Mouse (Mus musculus) embryonic facial prominence, embryonic 14.5 days (tissue): Measurements from ENCODE around the gene Art3. TPM values are rescaled to one million over a fixed set of nuclear protein-coding genes. Genes with fewer than 3 reads are reported as not detected.

Source experiments
- ATAC-seq: fragments of 200-750 bp; cut with Nextera tagmentation; 2 replicates; pipeline ENCODE4 v1.8.0; 2017; ENCODE audit warnings: low read depth, moderate number of reproducible peaks, moderate TSS enrichment
- DNase-seq: peaks from one replicate; pipeline ENCODE4 v3.0.0-alpha.2; 2015; ENCODE audit warnings: low spot score
- H3K27ac ChIP-seq: fragments of 300-500 bp; sonication (generic); replicated peaks from 2 replicates; pipeline ENCODE4 v1.5.1; 2014; ENCODE audit warnings: low read depth, mild to moderate bottlenecking, low read length, moderate library complexity
- H3K27me3 ChIP-seq: fragments of 300-500 bp; sonication (generic); replicated peaks from 2 replicates; pipeline ENCODE4 v1.6.1; 2014; ENCODE audit warnings: low read length; ENCODE audit not compliant: control insufficient read depth, insufficient read depth
- H3K36me3 ChIP-seq: fragments of 300-500 bp; sonication (generic); 2 replicates; pipeline ENCODE4 v1.6.1; 2014; ENCODE audit warnings: low read length, mixed read lengths; ENCODE audit not compliant: control insufficient read depth, insufficient read depth
- H3K4me1 ChIP-seq: fragments of 300-500 bp; sonication (generic); 2 replicates; pipeline ENCODE4 v1.6.1; 2014; ENCODE audit warnings: antibody characterized with exemption, low read length; ENCODE audit not compliant: control insufficient read depth, insufficient read depth
- H3K4me2 ChIP-seq: fragments of 300-500 bp; sonication (generic); 2 replicates; pipeline ENCODE4 v1.6.1; 2014; ENCODE audit warnings: low read depth, mild to moderate bottlenecking, low read length, moderate library complexity, mixed read lengths
- H3K4me3 ChIP-seq: fragments of 300-500 bp; sonication (generic); 2 replicates; pipeline ENCODE4 v1.5.1; 2014; ENCODE audit warnings: low read depth, mild to moderate bottlenecking, low read length
- H3K9ac ChIP-seq: fragments of 300-500 bp; sonication (generic); 2 replicates; pipeline ENCODE4 v1.6.1; 2014; ENCODE audit warnings: low read depth, mild to moderate bottlenecking, low read length, moderate library complexity, mixed read lengths
- H3K9me3 ChIP-seq: fragments of 300-500 bp; sonication (generic); 2 replicates; pipeline ENCODE4 v1.6.1; 2016; ENCODE audit warnings: low read length; ENCODE audit not compliant: control insufficient read depth
- WGBS: fragments of 180-500 bp; shearing (Covaris S2); extraction: QIAGEN DNeasy Blood & Tissue Kit; methylation state at CpG from one replicate; pipeline ENCODE4 v1.1.7; 2014; 5-methylcytosine and 5-hydroxymethylcytosine counted together
- polyA plus RNA-seq: library from polyadenylated mRNA; unstranded; fragments of >200 nt; fragmentation: Nextera tagmentation; extraction: Ambion mirVana; gene quantifications from 2 replicates; pipeline ENCODE4 v1.2.1, GENCODE M21; 2014

Gene Art3
- polyA plus RNA-seq, 1 experiment from 2014 or later: 10.3 TPM

GRCm38 (mm10) chr5:92369151-92369994, 37.7 kb downstream of the Art3 start:
- no peak overlapping the region for H3K9ac ChIP-seq
- no peaks in the 10 kb centered on the region for H3K9me3 ChIP-seq
- ATAC-seq (peak; percentile 83; the same call in 1 of the 2 replicates), DNase-seq (peak; percentile 50)
- no peaks in the 10 kb centered on the region for H3K27me3 ChIP-seq
- 70% methylated on average over 13 of the region's 13 CpGs for WGBS
- H3K27ac ChIP-seq: no peak overlapping the region
- no peak overlapping the region for H3K4me2 ChIP-seq
- no peak overlapping the region for H3K4me3 ChIP-seq
- 0 out of 2 replicates have a peak, but pooled peaks cover 5% of the 10 kb centered on the region for H3K4me1 ChIP-seq
- H3K36me3 ChIP-seq: no peaks in the 10 kb centered on the region

- Histone ChIP-seq H3K9ac (no peak overlapping the region), H3K4me2 (no peak overlapping the region), H3K27me3 (no peaks in the 10 kb centered on the region), H3K4me1 (0 out of 2 replicates have a peak, but pooled peaks cover 5% of the 10 kb centered on the region), H3K4me3 (no peak overlapping the region), H3K9me3 (no peaks in the 10 kb centered on the region), H3K27ac (no peak overlapping the region), H3K36me3 (no peaks in the 10 kb centered on the region)
- 80% methylated on average over 6 of the region's 6 CpGs for WGBS
- no peak for DNase-seq
- ATAC-seq: no peak
Measured at GRCm38 (mm10) chr5:92370392-92370791, 38.8 kb downstream of the Art3 start.

DNA sequence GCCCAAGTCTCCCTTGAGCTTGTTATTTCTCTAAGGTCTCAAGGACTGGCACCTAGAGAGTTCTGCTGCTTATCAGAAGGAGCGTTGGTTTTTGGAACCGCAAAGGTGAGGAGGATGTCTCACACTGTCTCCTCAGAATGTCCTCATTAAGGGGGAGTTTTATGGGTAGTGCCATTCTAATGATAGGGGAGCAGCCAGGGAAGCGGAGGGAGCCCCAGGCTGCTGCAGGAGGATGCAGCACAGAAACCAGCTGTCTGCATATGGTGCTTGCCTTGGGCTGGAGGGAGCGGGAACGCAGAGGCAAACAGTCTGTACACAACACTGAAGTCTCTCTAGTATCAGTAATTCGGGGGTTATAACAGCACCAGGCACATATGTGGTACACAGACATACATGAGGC, 39.3 kb downstream of the Art3 start:
- H3K9ac ChIP-seq: no peak overlapping the region
- no peak for ATAC-seq
- H3K36me3 ChIP-seq: no peaks in the 10 kb centered on the region
- H3K27me3 ChIP-seq: no peaks in the 10 kb centered on the region
- DNase-seq: no peak
- no peak overlapping the region for H3K4me3 ChIP-seq
- no peak overlapping the region for H3K27ac ChIP-seq
- no peaks in the 10 kb centered on the region for H3K9me3 ChIP-seq
- 0 out of 2 replicates have a peak, but pooled peaks cover 5% of the 10 kb centered on the region for H3K4me1 ChIP-seq
- 78% methylated on average over 6 of the region's 6 CpGs for WGBS
- H3K4me2 ChIP-seq: no peak overlapping the region

DNA sequence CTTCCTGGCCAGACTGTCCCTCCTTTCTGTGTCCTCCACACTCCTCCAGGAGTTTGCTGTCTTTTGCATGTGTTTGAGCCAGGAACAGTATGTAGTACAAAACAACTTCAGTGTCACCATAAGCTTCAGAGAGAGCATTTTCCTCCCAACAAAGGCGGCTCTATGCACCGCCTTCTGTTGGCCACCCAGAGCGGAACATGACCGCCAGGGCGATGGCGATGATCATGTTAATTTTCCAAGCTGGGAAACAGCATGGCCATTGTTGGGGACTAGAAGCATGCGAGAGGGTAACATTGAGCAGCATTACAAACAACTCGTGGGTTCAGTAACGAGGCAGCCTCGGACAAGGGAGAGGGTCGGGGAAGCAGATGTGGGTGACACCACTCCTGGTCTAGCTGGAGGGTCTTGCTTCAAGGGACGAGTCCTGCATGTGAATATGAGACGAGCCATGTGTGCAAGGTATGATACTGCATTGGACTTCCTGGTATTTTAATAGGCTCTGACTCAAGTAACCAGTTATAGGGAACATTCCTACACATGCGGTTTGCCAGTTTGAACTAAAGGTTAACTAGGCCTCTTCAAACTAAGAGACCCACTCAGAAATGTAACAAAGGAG, 39.8 kb downstream of the Art3 start:
- H3K9ac ChIP-seq: no peak overlapping the region
- ATAC-seq (peak; percentile 44; the same call in 1 of the 2 replicates), DNase-seq (no peak)
- H3K4me3 ChIP-seq: no peak overlapping the region
- H3K27ac ChIP-seq: no peak overlapping the region
- H3K4me1 ChIP-seq: 0 out of 2 replicates have a peak, but pooled peaks cover 5% of the 10 kb centered on the region
- no peaks in the 10 kb centered on the region for H3K9me3 ChIP-seq
- H3K36me3 ChIP-seq: no peaks in the 10 kb centered on the region
- no peak overlapping the region for H3K4me2 ChIP-seq
- no peaks in the 10 kb centered on the region for H3K27me3 ChIP-seq
- 59% methylated on average over 14 of the region's 14 CpGs for WGBS

DNA sequence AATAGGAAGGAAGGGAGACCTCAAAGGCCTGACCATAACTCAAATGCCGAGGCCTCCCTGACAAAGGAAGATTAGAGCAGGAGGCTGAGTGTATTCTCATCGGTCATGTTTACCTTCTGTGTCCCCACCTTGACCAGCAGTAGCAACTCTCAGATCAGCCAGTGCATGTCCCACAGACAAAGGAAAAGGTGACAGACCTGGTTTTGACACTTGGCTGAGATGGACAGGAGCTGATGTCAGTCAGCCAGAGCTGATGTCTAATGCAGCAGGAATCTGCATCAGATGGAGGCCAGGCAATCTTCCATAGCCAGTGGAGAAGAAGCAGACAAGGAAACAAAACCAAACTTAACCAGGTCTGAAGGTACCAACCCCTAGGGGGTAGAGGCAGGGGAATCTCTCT, 41.0 kb downstream of the Art3 start:
- 72% methylated on average over 2 of the region's 2 CpGs for WGBS
- ATAC-seq: no peak
- no peak overlapping the region for H3K27ac ChIP-seq

GRCm38 (mm10) chr5:92374721-92375142, 43.1 kb downstream of the Art3 start:
- no peak for DNase-seq

More for the DNA sequence above, 41.0 kb downstream of the Art3 start:
- H3K4me2 ChIP-seq: no peak overlapping the region
- H3K27me3 ChIP-seq: no peaks in the 10 kb centered on the region
- no peaks in the 10 kb centered on the region for H3K36me3 ChIP-seq
- no peaks in the 10 kb centered on the region for H3K9me3 ChIP-seq
- H3K4me1 ChIP-seq: 0 out of 2 replicates have a peak, but pooled peaks cover 5% of the 10 kb centered on the region
- no peak overlapping the region for H3K4me3 ChIP-seq
- no peak for DNase-seq
- no peak overlapping the region for H3K9ac ChIP-seq

DNA sequence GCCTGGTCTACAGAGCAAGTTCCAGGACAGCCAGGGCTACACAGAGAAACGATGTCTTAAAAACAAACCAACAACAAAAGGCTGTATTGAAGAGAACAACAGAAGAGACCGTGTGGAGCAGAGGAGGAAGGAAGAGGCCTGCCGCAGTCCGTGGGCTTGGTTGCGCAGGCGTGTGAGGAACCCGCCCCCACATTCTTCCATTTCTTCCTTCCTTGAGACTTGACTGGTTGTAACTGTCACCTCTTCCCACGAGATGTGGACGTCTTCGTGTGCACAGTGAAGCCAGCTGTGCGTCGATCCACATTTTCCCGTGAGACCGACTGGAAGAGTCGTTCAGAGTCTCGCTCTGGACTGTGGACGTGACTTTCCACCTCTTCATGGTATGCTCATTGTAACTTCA, 43.7 kb downstream of the Art3 start:
- ATAC-seq (no peak), DNase-seq (no peak)
- no peak overlapping the region for H3K4me2 ChIP-seq
- no peak overlapping the region for H3K27ac ChIP-seq
- H3K4me3 ChIP-seq: no peak overlapping the region
- no peaks in the 10 kb centered on the region for H3K36me3 ChIP-seq
- peaks cover 3% of the 10 kb centered on the region; the same call in 1 of the 2 replicates for H3K4me1 ChIP-seq
- no peaks in the 10 kb centered on the region for H3K9me3 ChIP-seq
- 72% methylated on average over 17 of the region's 17 CpGs for WGBS
- no peaks in the 10 kb centered on the region for H3K27me3 ChIP-seq
- H3K9ac ChIP-seq: no peak overlapping the region

More at GRCm38 (mm10) chr5:92374721-92375142, 43.1 kb downstream of the Art3 start:
- WGBS: 72% methylated on average over 6 of the region's 6 CpGs
- Histone ChIP-seq H3K27me3 (no peaks in the 10 kb centered on the region), H3K9me3 (no peaks in the 10 kb centered on the region), H3K4me2 (no peak overlapping the region), H3K4me3 (no peak overlapping the region), H3K9ac (no peak overlapping the region), H3K4me1 (peaks cover 3% of the 10 kb centered on the region; the same call in 1 of the 2 replicates), H3K27ac (no peak overlapping the region), H3K36me3 (no peaks in the 10 kb centered on the region)
- no peak for ATAC-seq

DNA sequence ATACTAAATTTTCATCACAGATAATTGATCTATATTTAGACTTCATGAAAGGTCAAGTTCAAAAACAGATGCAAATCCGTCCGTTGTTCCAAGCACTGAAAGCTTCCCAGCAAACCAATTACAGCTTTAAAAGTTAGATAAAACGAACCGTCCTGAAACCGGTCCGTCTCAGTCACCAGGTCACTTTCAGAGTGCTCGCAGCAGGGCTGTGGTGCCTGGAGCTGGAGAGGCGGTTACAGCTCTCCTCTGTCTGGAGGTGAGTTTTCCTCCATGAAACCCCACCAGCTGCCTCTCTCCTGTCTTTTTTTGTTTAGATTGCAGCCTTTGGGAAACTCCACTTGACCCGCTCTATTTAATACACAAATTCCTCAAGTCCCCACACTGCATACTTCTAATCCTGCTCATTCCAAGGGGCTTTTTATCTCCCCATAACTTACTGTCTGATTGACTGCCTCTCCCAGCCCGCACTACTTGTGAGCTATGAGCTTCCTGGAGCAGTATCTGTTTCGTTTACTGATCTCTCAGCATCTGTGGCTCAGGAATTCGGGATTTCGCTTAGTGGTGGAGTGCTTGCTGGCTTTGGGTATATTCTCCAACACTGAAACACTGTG, 45.3 kb downstream of the Art3 start:
- ATAC-seq (peak; percentile 26; the same call in 1 of the 2 replicates), DNase-seq (peak; percentile 48)
- Histone ChIP-seq H3K27ac (no peak overlapping the region), H3K36me3 (no peaks in the 10 kb centered on the region), H3K27me3 (no peaks in the 10 kb centered on the region), H3K4me1 (peaks cover 3% of the 10 kb centered on the region; the same call in 1 of the 2 replicates), H3K9me3 (no peaks in the 10 kb centered on the region), H3K9ac (no peak overlapping the region), H3K4me3 (no peak overlapping the region), H3K4me2 (peak overlapping the region; percentile 3; the same call in 1 of the 2 replicates)
- 22% methylated on average over 13 of the region's 13 CpGs for WGBS
